Mouse (Mus musculus) telencephalon, adult 2 months (tissue): ENCODE measurements at regions not wholly inside any gene's neighbourhood (a gene's known extent, or its start where the extent isn't known, plus 50 kb on each side); places are given as distances from the start of the nearest gene placed in this dataset.

Experiments
- DNase-seq: peaks from one replicate; pipeline ENCODE4 v3.0.0-alpha.2; 2011; ENCODE audit warnings: low read depth, low spot score

GRCm38 (mm10) chr4:56483708-56484107 lies 256.2 kb upstream of the Gm26657 start:
- DNase-seq: no peak

- no peak for DNase-seq
Observed at GRCm38 (mm10) chr4:56456788-56457187, 283.1 kb upstream of the Gm26657 start.

GRCm38 (mm10) chr4:56421575-56421974 lies 318.3 kb upstream of the Gm26657 start:
- DNase-seq: no peak

GRCm38 (mm10) chr4:56419122-56419913 lies 320.6 kb upstream of the Gm26657 start:
- DNase-seq: no peak

GRCm38 (mm10) chr4:56411024-56411636 lies 328.7 kb upstream of the Gm26657 start:
- peak; percentile 2 for DNase-seq

- DNase-seq: no peak
Observed at GRCm38 (mm10) chr4:56393793-56394192, 346.1 kb upstream of the Gm26657 start.

- DNase-seq: no peak
Observed at GRCm38 (mm10) chr4:56387051-56387450, 352.8 kb upstream of the Gm26657 start.

- no peak for DNase-seq
Observed at GRCm38 (mm10) chr4:56375745-56376144, 364.1 kb upstream of the Gm26657 start.

GRCm38 (mm10) chr4:56374466-56374865 lies 365.4 kb upstream of the Gm26657 start:
- DNase-seq: no peak

GRCm38 (mm10) chr4:56373746-56374145 lies 366.1 kb upstream of the Gm26657 start:
- DNase-seq: no peak

- no peak for DNase-seq
Observed at GRCm38 (mm10) chr4:56373167-56373566, 366.7 kb upstream of the Gm26657 start.

GRCm38 (mm10) chr4:56372711-56373110 lies 367.2 kb upstream of the Gm26657 start:
- DNase-seq: no peak

GRCm38 (mm10) chr4:56364594-56364993 lies 375.3 kb upstream of the Gm26657 start:
- no peak for DNase-seq

- DNase-seq: no peak
Observed at GRCm38 (mm10) chr4:56362121-56362520, 377.7 kb upstream of the Gm26657 start.

- no peak for DNase-seq
Observed at GRCm38 (mm10) chr4:56349216-56349615, 390.7 kb upstream of the Gm26657 start.

- no peak for DNase-seq
Observed at GRCm38 (mm10) chr4:56325156-56325555, 414.7 kb upstream of the Gm26657 start.

- no peak for DNase-seq
Observed at GRCm38 (mm10) chr4:56319134-56319533, 420.7 kb upstream of the Gm26657 start.

GRCm38 (mm10) chr4:56305664-56306330 lies 434.1 kb upstream of the Gm26657 start:
- no peak for DNase-seq

GRCm38 (mm10) chr4:56304275-56304674 lies 435.6 kb upstream of the Gm26657 start:
- DNase-seq: no peak

GRCm38 (mm10) chr4:56287980-56288379 lies 451.9 kb upstream of the Gm26657 start:
- DNase-seq: no peak

GRCm38 (mm10) chr4:56284490-56284889 lies 455.4 kb upstream of the Gm26657 start:
- no peak for DNase-seq

GRCm38 (mm10) chr4:56275836-56276235 lies 464.0 kb upstream of the Gm26657 start:
- peak; percentile 13 for DNase-seq

GRCm38 (mm10) chr4:56271390-56271789 lies 468.5 kb upstream of the Gm26657 start:
- DNase-seq: no peak
